Mouse (Mus musculus) thymus, postnatal 25 days (tissue): Measurements from ENCODE around the gene Rae1.

Experiments used
- DNase-seq: peaks from one replicate; pipeline ENCODE4 v3.0.0; 2022

Gene Rae1

GRCm38 (mm10) chr2:172996207-172996606 lies 3.7 kb upstream of the Rae1 start:
- peak; percentile 83 for DNase-seq

- no peak for DNase-seq
Measured at GRCm38 (mm10) chr2:172997748-172998147, 2.2 kb upstream of the Rae1 start.

DNA sequence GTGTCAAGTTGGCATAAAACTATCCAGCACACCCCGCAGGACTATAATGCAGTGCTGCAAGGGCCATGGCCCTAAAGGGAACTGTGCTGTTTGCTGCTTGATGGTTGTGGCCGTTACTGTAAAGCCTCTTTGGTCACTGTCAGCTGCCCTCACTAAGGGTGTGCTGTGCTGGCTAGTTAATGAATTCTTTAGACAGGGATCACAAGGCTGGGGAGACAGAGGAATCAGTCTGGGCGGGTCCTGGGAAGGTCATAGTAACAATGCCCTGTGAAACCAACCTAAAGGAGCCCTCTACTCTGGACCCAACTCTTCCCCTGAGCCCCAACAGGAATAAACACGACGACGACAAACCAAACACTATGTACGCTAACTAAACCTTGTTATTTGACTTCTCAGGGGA lies 1.4 kb upstream of the Rae1 start:
- DNase-seq, result no peak

GRCm38 (mm10) chr2:173000285-173000652 lies 352 bp downstream of the Rae1 start:
- no peak for DNase-seq

DNA sequence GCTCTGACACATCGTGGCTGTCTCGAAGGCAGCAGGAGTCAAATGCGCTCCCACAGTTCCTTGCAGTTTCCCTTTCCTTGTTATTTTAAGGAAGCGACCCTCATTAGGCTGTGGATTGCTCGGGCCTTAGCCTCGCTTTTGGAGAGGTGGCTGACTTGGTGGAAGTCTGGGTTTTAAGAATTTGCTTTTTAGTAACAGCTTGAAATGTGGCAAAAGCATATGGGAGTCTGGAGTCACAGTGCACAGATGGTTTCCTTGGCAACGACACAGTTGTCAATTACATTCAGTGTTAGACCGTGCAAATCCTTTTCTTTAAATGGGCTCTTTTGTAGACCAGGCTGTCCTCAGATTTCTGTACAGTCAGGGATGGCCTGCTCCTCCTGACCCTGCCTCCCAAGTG lies 1.0 kb downstream of the Rae1 start:
- DNase-seq, result no peak

- DNase-seq, result no peak
Measured at GRCm38 (mm10) chr2:173003737-173004136, 3.8 kb downstream of the Rae1 start.

- DNase-seq, result no peak
Measured at GRCm38 (mm10) chr2:173010220-173010717, 10.4 kb downstream of the Rae1 start.

DNA sequence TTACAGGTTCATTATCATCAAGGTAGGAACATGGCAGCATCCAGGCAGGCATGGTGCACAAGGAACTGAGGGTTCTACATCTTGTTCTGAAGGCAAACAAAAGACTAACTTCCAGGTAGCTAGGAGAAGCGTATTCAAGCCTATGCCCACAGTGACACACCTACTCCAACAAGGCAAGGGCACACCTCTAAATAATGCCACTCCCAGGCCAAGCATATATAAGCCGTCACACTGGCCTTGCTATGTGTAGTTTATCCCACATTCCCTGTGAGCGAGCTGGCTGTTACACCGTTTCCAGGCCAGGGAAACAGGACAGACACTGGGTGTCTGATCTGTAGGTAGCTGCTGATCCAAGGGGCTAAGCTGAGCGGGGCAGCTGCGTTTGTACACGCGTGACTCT lies 11.5 kb downstream of the Rae1 start:
- no peak for DNase-seq

GRCm38 (mm10) chr2:173014741-173015287 lies 14.9 kb downstream of the Rae1 start:
- no peak for DNase-seq

DNA sequence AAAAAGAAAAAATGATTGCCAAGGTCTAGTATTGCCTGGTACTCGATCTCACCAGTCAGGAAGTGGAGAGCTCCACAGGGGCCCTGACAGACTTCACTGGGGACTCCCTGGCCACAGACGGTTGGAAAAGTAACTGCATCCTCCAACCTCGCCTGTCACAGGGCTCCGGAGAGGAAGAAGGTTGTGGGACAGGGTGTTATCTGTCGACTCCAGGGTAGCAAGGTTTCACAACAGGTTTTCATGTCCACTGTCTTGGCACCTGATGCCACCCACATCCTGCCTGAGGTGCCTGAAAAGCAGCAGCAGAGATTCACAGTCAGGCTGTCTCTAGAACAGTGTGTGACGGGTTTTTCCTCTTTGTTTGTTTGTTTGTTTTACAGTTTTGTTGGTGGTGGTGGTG lies 18.0 kb downstream of the Rae1 start:
- DNase-seq, result peak; percentile 52

DNA sequence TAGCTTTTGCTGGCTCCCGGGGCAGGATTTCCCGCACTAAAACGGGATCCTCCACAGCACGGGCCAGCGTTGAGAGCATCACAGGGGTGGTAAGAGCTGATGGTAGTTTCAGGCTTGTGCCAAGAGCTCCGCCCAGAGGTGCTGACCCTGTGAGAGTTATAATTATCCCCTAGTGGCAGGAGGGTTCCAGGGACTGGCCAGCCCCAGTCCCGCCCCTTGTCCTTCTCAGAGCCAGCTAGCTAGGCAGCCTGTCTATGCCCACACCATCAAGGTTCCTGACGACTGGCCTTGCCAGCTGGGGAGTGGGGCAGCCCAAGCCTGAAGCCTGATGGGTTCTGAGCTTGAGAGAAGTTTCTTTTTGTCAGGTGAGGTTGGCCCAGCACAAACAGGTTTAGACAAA lies 18.7 kb downstream of the Rae1 start:
- peak; percentile 14 for DNase-seq

DNA sequence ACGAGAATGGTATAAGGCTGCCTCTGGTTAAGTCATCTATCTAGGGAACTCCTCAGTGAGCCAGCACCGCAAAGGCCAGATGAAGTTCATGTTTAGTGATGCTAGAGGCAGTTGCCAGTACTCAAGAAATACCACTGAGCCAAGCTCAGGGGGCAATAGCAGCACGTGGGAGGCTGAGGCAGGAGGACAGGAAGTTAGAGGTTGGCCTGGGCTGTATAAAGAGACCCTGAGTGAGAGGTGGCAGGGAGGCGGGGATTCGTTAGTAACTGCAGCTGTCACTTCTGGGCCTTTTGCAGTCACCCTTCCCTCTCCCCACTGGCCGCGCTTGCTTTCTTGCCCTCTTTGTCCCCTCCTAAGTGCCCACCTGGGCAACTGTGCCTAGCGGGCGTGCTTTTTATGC lies 19.4 kb downstream of the Rae1 start:
- peak; percentile 60 for DNase-seq

- DNase-seq, result peak; percentile 97
Measured at GRCm38 (mm10) chr2:173019790-173020189, 19.9 kb downstream of the Rae1 start.

DNA sequence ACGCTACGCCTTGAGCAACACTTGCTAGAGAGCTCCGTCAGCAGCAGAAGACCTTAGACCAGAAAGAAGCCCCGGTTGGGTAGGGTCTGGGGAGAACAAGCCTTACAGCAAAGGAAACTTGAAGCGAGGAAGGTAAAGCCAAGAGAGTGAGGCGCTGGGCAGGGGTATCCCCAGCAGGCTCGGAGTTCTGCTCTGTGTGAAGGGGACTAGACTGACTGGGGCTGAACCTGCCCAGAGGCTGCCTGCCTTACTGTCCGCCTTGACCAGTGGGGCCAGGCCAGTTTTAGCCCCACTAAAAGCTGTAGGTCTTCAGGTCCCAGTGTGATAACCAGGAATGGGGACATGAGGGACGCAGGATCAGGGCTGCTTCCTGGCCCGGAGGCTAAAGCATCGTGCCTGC lies 20.5 kb downstream of the Rae1 start, which contains the start of gene Rbm38:
Gene Rbm38, plus strand, starts transcription at position 69 of the 400 bp plus-strand sequence.
- DNase-seq, result no peak

GRCm38 (mm10) chr2:173021633-173022055 lies 21.7 kb downstream of the Rae1 start:
- DNase-seq, result peak; percentile 97

DNA sequence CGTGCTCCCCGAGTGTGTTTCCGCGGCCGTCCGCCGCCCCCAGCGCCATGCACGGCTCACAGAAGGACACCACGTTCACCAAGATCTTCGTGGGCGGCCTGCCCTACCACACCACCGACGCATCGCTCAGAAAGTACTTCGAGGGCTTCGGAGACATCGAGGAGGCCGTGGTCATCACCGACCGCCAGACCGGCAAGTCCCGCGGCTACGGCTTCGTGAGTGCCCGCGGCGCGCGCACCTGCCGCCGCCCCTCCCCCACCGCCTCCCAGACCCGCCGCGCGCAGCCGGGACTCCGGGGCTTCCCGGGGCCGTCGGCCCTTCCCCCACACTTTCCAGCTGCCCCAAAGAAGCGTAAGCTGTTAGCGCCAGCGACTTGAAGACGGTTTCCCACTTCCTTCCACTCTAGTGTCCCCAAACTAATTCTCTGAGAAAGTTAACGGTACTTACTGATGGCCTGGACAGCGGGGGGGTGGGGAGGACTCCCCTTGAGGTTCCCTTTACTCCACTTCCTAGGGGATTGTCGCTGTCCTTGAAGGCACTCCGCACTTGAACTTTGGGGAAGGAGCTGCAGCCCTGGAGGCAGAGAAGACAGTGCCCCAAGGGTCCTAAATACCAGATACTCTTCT lies 22.3 kb downstream of the Rae1 start:
- DNase-seq, result peak; percentile 75

GRCm38 (mm10) chr2:173022813-173023212 lies 22.9 kb downstream of the Rae1 start:
- DNase-seq, result peak; percentile 36

DNA sequence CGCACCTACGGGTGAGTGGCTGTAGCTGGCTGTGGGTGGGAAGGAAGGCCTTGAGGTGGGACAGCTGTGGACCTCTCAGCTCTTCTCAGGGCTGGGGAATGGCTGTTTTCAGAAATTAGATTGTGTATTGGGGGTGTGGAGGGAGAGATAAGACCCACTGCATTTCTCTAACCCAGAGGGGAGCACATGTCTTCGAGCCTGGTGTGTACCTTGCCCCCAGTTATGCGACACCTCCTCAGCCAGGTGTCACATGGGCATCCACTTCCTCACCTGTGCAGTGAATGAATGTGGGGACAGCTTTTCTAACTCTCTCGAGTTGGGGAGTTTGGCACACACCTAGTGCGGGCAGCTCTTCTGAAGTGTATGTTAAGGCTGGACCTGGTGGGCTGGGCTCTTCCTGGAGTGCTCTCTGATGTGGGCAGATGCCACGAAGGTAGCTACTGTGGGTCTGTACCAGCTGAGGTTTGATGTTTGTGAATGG lies 23.5 kb downstream of the Rae1 start:
- DNase-seq, result peak; percentile 53

GRCm38 (mm10) chr2:173023966-173024365 lies 24.0 kb downstream of the Rae1 start:
- no peak for DNase-seq

- DNase-seq, result no peak
Measured at GRCm38 (mm10) chr2:173024392-173024791, 24.5 kb downstream of the Rae1 start.

- DNase-seq, result no peak
Measured at GRCm38 (mm10) chr2:173024938-173025337, 25.0 kb downstream of the Rae1 start.

DNA sequence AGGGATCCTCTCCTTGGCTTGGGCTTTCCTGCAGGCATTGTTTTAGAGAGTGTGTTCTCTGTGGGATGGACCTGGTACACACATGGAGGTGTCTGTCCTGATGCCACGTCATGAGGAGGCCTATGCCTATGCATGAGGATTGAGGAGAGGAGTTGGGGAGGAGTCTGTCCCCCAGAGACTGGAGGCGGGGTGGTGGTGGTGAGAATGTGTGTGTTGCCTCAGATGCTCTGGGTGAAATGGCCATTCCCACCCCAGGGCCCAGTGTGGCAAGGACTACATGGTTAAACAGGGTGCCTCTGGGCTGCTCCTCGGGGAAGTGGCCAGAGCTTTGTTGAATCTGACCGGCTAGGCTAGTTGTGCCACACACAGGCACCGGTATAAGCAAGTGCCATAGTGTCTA lies 26.4 kb downstream of the Rae1 start:
- peak; percentile 16 for DNase-seq

GRCm38 (mm10) chr2:173026688-173027131 lies 26.8 kb downstream of the Rae1 start:
- peak; percentile 85 for DNase-seq

- DNase-seq, result peak; percentile 22
Measured at GRCm38 (mm10) chr2:173027169-173027823, 27.4 kb downstream of the Rae1 start.
